Mouse (Mus musculus) forebrain, embryonic 12.5 days (tissue): ENCODE data around the gene Zfand3. TPM values are rescaled to one million over a fixed set of nuclear protein-coding genes. Genes with fewer than 3 reads are reported as not detected.

ENCODE experiments used
- ATAC-seq: fragments of 200-750 bp; cut with Nextera tagmentation; 2 replicates; pipeline ENCODE4 v1.8.0; 2017; ENCODE audit warnings: moderate TSS enrichment; ENCODE audit not compliant: low FRiP score
- H3K27ac ChIP-seq: fragments of 300-500 bp; sonication (generic); 2 replicates; pipeline ENCODE4 v1.5.1; 2016; ENCODE audit warnings: mild to moderate bottlenecking
- H3K27me3 ChIP-seq: fragments of 300-500 bp; sonication (generic); 2 replicates; pipeline ENCODE4 v1.6.1; 2016; ENCODE audit warnings: mild to moderate bottlenecking
- H3K36me3 ChIP-seq: fragments of 300-500 bp; sonication (generic); replicated peaks from 2 replicates; pipeline ENCODE4 v1.6.1; 2016; ENCODE audit warnings: mild to moderate bottlenecking
- H3K4me1 ChIP-seq: fragments of 300-500 bp; sonication (generic); 2 replicates; pipeline ENCODE4 v1.6.1; 2016
- H3K4me2 ChIP-seq: fragments of 300-500 bp; sonication (generic); 2 replicates; pipeline ENCODE4 v1.6.1; 2016; ENCODE audit warnings: mild to moderate bottlenecking, moderate library complexity
- H3K4me3 ChIP-seq: fragments of 300-500 bp; sonication (generic); replicated peaks from 2 replicates; pipeline ENCODE4 v1.5.1; 2016; ENCODE audit warnings: mild to moderate bottlenecking
- H3K9ac ChIP-seq: fragments of 300-500 bp; sonication (generic); 2 replicates; pipeline ENCODE4 v1.6.1; 2016; ENCODE audit warnings: mild to moderate bottlenecking
- H3K9me3 ChIP-seq: fragments of 300-500 bp; sonication (generic); 2 replicates; pipeline ENCODE4 v1.6.1; 2016
- WGBS: fragments of 180-500 bp; shearing (Covaris S2); methylation state at CpG from one replicate; pipeline ENCODE4 v1.1.7; 2016; 5-methylcytosine and 5-hydroxymethylcytosine counted together
- polyA plus RNA-seq: library from polyadenylated mRNA; unstranded; fragments of >200 nt; fragmentation: Nextera tagmentation; extraction: Ambion mirVana; gene quantifications from 2 replicates; pipeline ENCODE4 v1.2.1, GENCODE M21; 2016

Zfand3 gene
- polyA plus RNA-seq, 1 experiment from 2014 or later, result 77.3 TPM

DNA sequence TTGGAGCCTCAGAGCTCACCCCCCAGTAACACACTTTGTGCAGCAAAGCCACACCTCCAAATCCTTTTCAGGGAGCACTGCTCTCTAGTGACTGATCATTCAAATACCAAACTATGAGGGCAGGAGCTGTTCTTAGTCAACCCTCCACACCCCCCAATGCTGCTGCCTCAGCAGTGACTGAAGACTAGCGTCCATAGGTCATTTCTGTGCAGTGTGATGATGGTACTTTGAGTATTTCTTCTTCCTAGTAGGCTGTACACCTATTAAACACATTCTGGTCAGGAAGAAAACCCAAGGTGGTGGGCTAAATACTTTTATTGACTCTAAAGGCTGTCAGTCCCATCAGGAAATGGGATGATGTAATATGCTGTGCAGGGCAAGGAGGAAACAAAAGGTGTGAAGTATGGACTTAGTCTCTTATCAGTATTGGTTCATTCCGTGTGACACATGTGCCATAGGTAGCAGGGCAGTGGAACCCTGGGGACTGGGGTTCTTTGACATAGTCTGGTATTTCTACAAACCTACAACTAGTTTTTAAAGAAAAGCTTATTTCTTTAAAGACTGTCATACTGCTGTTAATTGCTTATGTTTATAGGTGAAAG lies 88.7 kb downstream of the Zfand3 start:
- Histone ChIP-seq H3K9me3 (no peaks in the 10 kb centered on the region; the same call in 1 of the 2 replicates), H3K36me3 (peaks cover 12% of the 10 kb centered on the region), H3K27me3 (no peaks in the 10 kb centered on the region), H3K4me2 (no peak overlapping the region), H3K9ac (no peak overlapping the region), H3K4me1 (no peaks in the 10 kb centered on the region; the same call in 1 of the 2 replicates), H3K27ac (no peak overlapping the region), H3K4me3 (no peak overlapping the region)
- no peak for ATAC-seq
- 90% methylated on average over 2 of the region's 2 CpGs for WGBS

GRCm38 (mm10) chr17:30097156-30097555 lies 92.6 kb downstream of the Zfand3 start:
- peaks cover 12% of the 10 kb centered on the region for H3K36me3 ChIP-seq
- no peak overlapping the region for H3K9ac ChIP-seq
- H3K27me3 ChIP-seq, result no peaks in the 10 kb centered on the region
- no peak overlapping the region for H3K4me3 ChIP-seq
- ATAC-seq, result no peak
- 91% methylated on average over 5 of the region's 5 CpGs for WGBS
- H3K9me3 ChIP-seq, result no peaks in the 10 kb centered on the region; the same call in 1 of the 2 replicates
- no peak overlapping the region for H3K27ac ChIP-seq
- no peak overlapping the region for H3K4me2 ChIP-seq
- peaks cover 12% of the 10 kb centered on the region; the same call in 1 of the 2 replicates for H3K4me1 ChIP-seq

DNA sequence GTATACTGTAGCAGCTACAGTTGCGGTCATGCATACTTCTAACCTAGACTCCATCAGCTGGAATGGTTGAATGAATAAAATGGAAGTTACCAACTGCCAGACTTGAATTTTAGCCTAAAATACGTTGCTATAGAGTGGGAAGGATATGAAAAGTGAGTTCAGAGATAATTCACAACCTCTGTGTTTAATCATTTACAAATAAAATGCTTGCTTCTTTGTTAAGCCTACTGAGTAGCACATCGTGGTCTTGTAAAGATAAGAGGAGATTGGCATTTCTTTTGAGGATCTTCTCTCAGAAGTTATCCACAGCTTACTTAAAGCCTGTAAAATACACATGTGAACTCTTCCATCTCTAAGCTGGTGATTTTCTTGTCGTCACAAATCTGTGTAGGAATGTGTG lies 93.1 kb downstream of the Zfand3 start:
- Histone ChIP-seq H3K4me3 (no peak overlapping the region), H3K4me2 (no peak overlapping the region), H3K27ac (no peak overlapping the region), H3K9me3 (no peaks in the 10 kb centered on the region; the same call in 1 of the 2 replicates), H3K4me1 (peaks cover 12% of the 10 kb centered on the region; the same call in 1 of the 2 replicates), H3K27me3 (no peaks in the 10 kb centered on the region), H3K36me3 (peaks cover 12% of the 10 kb centered on the region), H3K9ac (no peak overlapping the region)
- WGBS, result 84% methylated on average over 4 of the region's 4 CpGs
- ATAC-seq, result no peak

GRCm38 (mm10) chr17:30099670-30100069 lies 95.1 kb downstream of the Zfand3 start:
- H3K4me2 ChIP-seq, result no peak overlapping the region
- WGBS, result 79% methylated on average over 2 of the region's 2 CpGs
- H3K27me3 ChIP-seq, result no peaks in the 10 kb centered on the region
- no peak for ATAC-seq
- H3K27ac ChIP-seq, result no peak overlapping the region
- no peak overlapping the region for H3K4me3 ChIP-seq
- peaks cover 7% of the 10 kb centered on the region for H3K36me3 ChIP-seq
- H3K9ac ChIP-seq, result no peak overlapping the region
- no peaks in the 10 kb centered on the region; the same call in 1 of the 2 replicates for H3K9me3 ChIP-seq
- H3K4me1 ChIP-seq, result peaks cover 12% of the 10 kb centered on the region; the same call in 1 of the 2 replicates

GRCm38 (mm10) chr17:30101801-30102200 lies 97.3 kb downstream of the Zfand3 start:
- Histone ChIP-seq H3K27ac (no peak overlapping the region), H3K27me3 (no peaks in the 10 kb centered on the region), H3K9me3 (no peaks in the 10 kb centered on the region), H3K36me3 (no peaks in the 10 kb centered on the region), H3K4me2 (no peak overlapping the region), H3K4me3 (no peak overlapping the region), H3K9ac (no peak overlapping the region), H3K4me1 (peaks cover 12% of the 10 kb centered on the region; the same call in 1 of the 2 replicates)
- no peak for ATAC-seq

GRCm38 (mm10) chr17:30103005-30103404 lies 98.5 kb downstream of the Zfand3 start:
- WGBS, result 99% methylated on average over 5 of the region's 5 CpGs
- Histone ChIP-seq H3K9ac (no peak overlapping the region), H3K4me3 (no peak overlapping the region), H3K27ac (no peak overlapping the region), H3K27me3 (no peaks in the 10 kb centered on the region), H3K4me2 (no peak overlapping the region), H3K4me1 (peaks cover 12% of the 10 kb centered on the region; the same call in 1 of the 2 replicates), H3K9me3 (no peaks in the 10 kb centered on the region), H3K36me3 (no peaks in the 10 kb centered on the region)
- no peak for ATAC-seq

- H3K27me3 ChIP-seq, result no peaks in the 10 kb centered on the region
- H3K4me1 ChIP-seq, result peaks cover 12% of the 10 kb centered on the region; the same call in 1 of the 2 replicates
- H3K9me3 ChIP-seq, result no peaks in the 10 kb centered on the region
- H3K9ac ChIP-seq, result no peak overlapping the region
- H3K4me2 ChIP-seq, result no peak overlapping the region
- WGBS, result 71% methylated on average over 4 of the region's 4 CpGs
- no peak for ATAC-seq
- no peak overlapping the region for H3K4me3 ChIP-seq
- no peaks in the 10 kb centered on the region for H3K36me3 ChIP-seq
- H3K27ac ChIP-seq, result no peak overlapping the region
These were observed 99.2 kb downstream of the Zfand3 start for GRCm38 (mm10) chr17:30103641-30104165.

DNA sequence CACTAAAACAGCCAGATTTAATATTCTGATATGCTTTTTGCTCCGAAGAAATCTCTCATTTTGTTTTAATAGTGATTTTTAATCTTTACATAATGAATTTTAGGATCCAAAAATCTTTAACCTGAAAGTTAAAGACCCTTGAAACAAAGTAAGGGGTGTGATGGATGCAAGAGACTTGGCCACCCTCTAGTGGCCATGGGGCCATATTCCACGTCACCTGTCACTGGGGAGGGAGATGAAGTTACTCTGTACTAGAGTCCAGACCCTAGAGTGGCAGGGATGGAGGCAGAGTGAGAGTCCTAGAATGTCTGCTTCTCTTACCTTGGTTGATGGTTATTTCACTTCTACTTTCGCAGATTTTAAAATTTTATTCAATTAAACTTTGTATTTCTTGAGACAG lies 100.8 kb downstream of the Zfand3 start:
- no peaks in the 10 kb centered on the region for H3K36me3 ChIP-seq
- WGBS, result 85% methylated on average over 3 of the region's 3 CpGs
- ATAC-seq, result no peak

DNA sequence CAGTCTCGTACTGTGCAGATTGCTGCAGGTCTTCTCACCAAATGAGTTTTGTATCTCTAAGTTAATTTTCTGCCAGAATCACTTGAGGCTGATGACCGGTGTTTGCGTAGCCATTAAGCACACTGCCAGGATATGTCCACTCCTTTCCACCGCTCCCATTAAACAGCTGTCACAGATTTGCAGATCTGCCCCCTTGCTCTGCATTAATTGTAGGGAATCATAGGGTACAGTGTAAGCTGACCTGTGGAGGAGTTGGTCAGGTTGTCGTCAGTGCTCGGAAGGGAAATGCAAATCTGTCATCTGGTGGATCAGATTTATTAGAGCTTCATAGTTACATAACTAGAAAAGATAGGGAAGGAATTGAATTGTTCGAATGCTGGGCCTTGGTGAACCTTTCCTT lies 106.1 kb downstream of the Zfand3 start:
- no peaks in the 10 kb centered on the region for H3K9me3 ChIP-seq
- no peak overlapping the region for H3K4me2 ChIP-seq
- no peak overlapping the region for H3K4me3 ChIP-seq
- WGBS, result 77% methylated on average over 7 of the region's 7 CpGs
- H3K36me3 ChIP-seq, result 0 out of 2 replicates have a peak, but pooled peaks cover 2% of the 10 kb centered on the region
- H3K4me1 ChIP-seq, result peaks cover 30% of the 10 kb centered on the region
- ATAC-seq, result no peak
- H3K27me3 ChIP-seq, result no peaks in the 10 kb centered on the region
- no peak overlapping the region for H3K9ac ChIP-seq
- peak overlapping the region; percentile 53; the same call in 1 of the 2 replicates for H3K27ac ChIP-seq

More for the DNA sequence above, 100.8 kb downstream of the Zfand3 start:
- Histone ChIP-seq H3K4me2 (no peak overlapping the region), H3K27ac (no peak overlapping the region), H3K4me3 (no peak overlapping the region), H3K9ac (no peak overlapping the region), H3K27me3 (no peaks in the 10 kb centered on the region), H3K4me1 (peaks cover 12% of the 10 kb centered on the region), H3K9me3 (no peaks in the 10 kb centered on the region)

DNA sequence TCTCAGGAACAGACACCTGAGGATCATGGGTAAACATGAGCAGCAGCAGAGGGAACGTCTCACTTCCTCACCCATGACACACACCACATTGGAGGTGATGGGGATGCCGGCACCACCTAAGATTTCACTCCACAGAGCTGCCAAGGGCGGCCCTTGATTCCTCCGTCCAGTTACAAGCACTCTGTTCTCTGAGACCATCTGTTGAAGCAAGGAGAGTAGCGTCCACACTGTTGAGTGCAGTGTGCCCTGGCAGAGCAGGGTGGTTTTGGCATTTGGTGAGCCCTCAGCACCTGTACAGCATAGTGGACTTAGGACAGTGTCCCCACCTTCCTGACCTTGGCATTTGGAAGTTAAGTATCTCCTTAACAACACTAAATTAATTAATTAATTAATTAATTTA lies 107.0 kb downstream of the Zfand3 start:
- no peaks in the 10 kb centered on the region for H3K9me3 ChIP-seq

DNA sequence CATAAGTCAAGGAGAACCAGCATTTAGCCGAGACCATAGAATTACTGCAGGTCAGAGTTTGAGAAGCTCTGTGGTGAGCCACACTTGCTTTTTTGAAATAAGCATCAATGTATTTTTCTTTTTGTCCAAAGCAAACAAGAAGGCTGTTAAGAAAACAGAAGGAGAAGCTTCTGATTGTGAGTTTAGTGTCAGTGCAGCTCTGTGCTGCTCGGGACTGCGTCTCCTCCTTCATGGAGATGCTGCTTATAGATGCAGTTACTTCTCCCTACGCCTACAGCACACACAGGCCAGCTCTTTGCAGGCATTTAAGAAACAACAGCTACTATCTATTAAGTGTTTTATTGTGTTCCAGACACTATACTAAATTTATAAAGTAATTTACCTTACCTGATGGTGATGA lies 107.5 kb downstream of the Zfand3 start:
- Histone ChIP-seq H3K36me3 (0 out of 2 replicates have a peak, but pooled peaks cover 2% of the 10 kb centered on the region), H3K9ac (no peak overlapping the region), H3K27me3 (no peaks in the 10 kb centered on the region), H3K9me3 (no peaks in the 10 kb centered on the region), H3K4me1 (peaks cover 42% of the 10 kb centered on the region), H3K4me3 (no peak overlapping the region), H3K27ac (no peak overlapping the region), H3K4me2 (no peak overlapping the region)
- WGBS, result 85% methylated on average over 4 of the region's 4 CpGs
- no peak for ATAC-seq

More for the DNA sequence above, 107.0 kb downstream of the Zfand3 start:
- Histone ChIP-seq H3K4me1 (peaks cover 36% of the 10 kb centered on the region), H3K4me2 (no peak overlapping the region), H3K27ac (no peak overlapping the region), H3K27me3 (no peaks in the 10 kb centered on the region), H3K4me3 (no peak overlapping the region), H3K9ac (no peak overlapping the region), H3K36me3 (0 out of 2 replicates have a peak, but pooled peaks cover 2% of the 10 kb centered on the region)
- 84% methylated on average over 5 of the region's 5 CpGs for WGBS
- ATAC-seq, result no peak

DNA sequence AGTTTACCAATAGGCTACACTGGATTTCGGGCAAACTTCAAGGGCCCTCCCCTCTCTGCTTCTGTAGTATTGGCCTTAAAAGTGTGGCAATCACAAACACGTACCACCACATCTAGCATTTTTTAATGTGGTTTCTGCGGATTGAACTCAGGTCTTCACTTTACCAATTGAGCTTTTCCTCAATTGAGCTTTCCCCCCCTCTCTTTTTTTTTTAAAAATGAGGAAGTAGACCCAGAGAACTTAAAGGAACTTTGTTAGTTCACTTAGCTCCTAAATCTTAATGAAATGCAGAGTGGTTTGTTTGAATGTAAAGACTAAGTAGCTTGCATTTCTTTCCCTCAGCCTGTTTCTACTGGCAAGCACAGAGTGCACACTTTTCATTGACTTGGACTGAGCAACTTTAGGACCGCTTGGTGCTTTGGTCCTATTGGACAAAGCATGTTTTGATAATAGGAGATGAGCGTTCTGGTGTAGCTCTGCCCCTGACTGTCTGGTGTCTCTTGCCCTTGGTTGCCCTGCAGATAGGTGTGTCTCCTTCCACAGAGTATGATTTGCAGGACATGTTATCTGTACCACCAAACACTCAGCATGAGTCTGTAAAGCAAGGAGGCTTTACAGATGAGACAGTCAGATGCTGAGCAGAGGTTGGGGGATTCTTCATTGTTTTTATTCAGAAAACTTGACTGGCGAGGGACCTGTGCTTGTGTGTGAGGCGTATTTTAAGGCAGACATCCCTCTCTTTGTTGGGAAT lies 108.2 kb downstream of the Zfand3 start:
- H3K9ac ChIP-seq, result no peak overlapping the region
- no peak overlapping the region for H3K4me2 ChIP-seq
- H3K27ac ChIP-seq, result no peak overlapping the region
- H3K4me1 ChIP-seq, result peaks cover 45% of the 10 kb centered on the region
- no peaks in the 10 kb centered on the region for H3K9me3 ChIP-seq
- H3K27me3 ChIP-seq, result no peaks in the 10 kb centered on the region
- H3K36me3 ChIP-seq, result 0 out of 2 replicates have a peak, but pooled peaks cover 2% of the 10 kb centered on the region
- ATAC-seq, result no peak
- no peak overlapping the region for H3K4me3 ChIP-seq
- 81% methylated on average over 7 of the region's 7 CpGs for WGBS
